Mouse (Mus musculus) E14TG2a.4 (cell line): ENCODE data around the gene Stag1.

Experiments
- H3K27me3 ChIP-seq: 2 replicates; pipeline ENCODE4 v1.6.1; 2014; ENCODE audit warnings: low read length, control low read depth; ENCODE audit not compliant: insufficient read depth
- H3K36me3 ChIP-seq: 2 replicates; pipeline ENCODE4 v1.6.1; 2014; ENCODE audit warnings: low read length, control low read depth; ENCODE audit not compliant: insufficient read depth
- H3K4me1 ChIP-seq: replicated peaks from 2 replicates; pipeline ENCODE4 v1.6.1; 2014; ENCODE audit warnings: low read depth, low read length, control low read depth
- H3K4me3 ChIP-seq: replicated peaks from 2 replicates; pipeline ENCODE4 v1.5.1; 2014; ENCODE audit warnings: mild to moderate bottlenecking, low read length
- H3K9me3 ChIP-seq: 2 replicates; pipeline ENCODE4 v1.6.1; 2014; ENCODE audit warnings: low read length, control low read depth
- CTCF ChIP-seq: conservative IDR thresholded peaks from 2 replicates; pipeline ENCODE4 v1.5.1; 2014; ENCODE audit warnings: low read length
- NANOG ChIP-seq: IDR thresholded peaks from 2 replicates; pipeline ENCODE4 v1.6.1; 2014; ENCODE audit warnings: borderline replicate concordance, low read length, mixed read lengths
- POU5F1 ChIP-seq: IDR thresholded peaks from 2 replicates; pipeline ENCODE4 v1.6.1; 2014; ENCODE audit warnings: low read length, borderline replicate concordance

The Stag1 gene

DNA sequence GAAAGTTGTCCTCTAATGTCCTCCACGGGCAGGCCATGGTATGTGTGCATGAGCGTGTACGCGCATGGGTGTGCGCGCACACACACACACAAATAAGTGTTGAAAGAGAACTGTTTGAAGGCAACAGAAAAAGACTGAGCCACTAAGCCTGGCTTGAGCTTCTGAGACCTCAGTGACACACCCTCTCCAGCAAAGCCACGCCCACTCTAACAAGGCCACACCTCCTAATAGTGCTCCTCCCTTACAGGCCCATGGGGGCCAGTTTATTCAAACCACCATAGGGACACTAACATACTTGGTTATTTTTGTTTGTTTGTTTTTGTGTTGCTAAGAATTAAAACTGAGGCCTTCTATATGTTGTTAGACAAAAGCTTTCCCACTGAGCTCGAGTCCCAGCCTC, 1.3 kb upstream of the Stag1 start:
- H3K4me3 ChIP-seq: no peak overlapping the region
- peaks cover 13% of the 10 kb centered on the region for H3K4me1 ChIP-seq
- peaks cover 17% of the 10 kb centered on the region for H3K27me3 ChIP-seq
- TF ChIP-seq POU5F1 (no peak), NANOG (no peak), CTCF (no peak)
- peaks cover 9% of the 10 kb centered on the region; the same call in 1 of the 2 replicates for H3K9me3 ChIP-seq
- no peaks in the 10 kb centered on the region for H3K36me3 ChIP-seq

- no peak for TF ChIP-seq CTCF
- TF ChIP-seq POU5F1: no peak
- no peak for TF ChIP-seq NANOG
- peaks cover 6% of the 10 kb centered on the region; the same call in 1 of the 2 replicates for H3K9me3 ChIP-seq
- peaks cover 15% of the 10 kb centered on the region; the same call in 1 of the 2 replicates for H3K27me3 ChIP-seq
- no peak overlapping the region for H3K4me3 ChIP-seq
- H3K36me3 ChIP-seq: no peaks in the 10 kb centered on the region
- H3K4me1 ChIP-seq: peaks cover 13% of the 10 kb centered on the region
Observed at GRCm38 (mm10) chr9:100599761-100600328, 2.2 kb downstream of the Stag1 start.

- H3K9me3 ChIP-seq: 0 out of 2 replicates have a peak, but pooled peaks cover under 1% of the 10 kb centered on the region
- no peak overlapping the region for H3K4me3 ChIP-seq
- H3K36me3 ChIP-seq: no peaks in the 10 kb centered on the region
- H3K27me3 ChIP-seq: peaks cover 15% of the 10 kb centered on the region; the same call in 1 of the 2 replicates
- H3K4me1 ChIP-seq: peaks cover 23% of the 10 kb centered on the region
- TF ChIP-seq NANOG: no peak
- no peak for TF ChIP-seq POU5F1
- no peak for TF ChIP-seq CTCF
Observed at GRCm38 (mm10) chr9:100602130-100602529, 4.5 kb downstream of the Stag1 start.

DNA sequence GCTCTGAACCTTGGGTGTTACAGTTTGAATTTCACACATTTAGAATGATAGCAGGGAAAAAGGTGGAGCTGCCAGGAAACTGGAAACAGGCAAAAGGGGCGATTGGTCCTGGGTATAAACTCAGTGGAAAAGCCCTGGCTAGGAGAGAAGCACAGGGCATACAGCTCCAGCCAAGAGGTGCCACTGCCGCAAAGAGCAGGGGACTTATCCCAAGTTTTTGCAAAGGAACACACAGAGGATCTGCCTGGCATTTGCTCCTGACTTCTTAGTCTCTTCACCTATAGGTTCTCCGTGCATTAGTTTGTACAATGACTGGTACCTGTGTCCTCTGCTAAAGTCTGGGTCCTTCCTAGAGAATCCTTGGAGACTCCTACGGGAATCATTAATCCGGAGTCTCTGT, 5.6 kb downstream of the Stag1 start:
- Histone ChIP-seq H3K36me3 (no peaks in the 10 kb centered on the region), H3K9me3 (0 out of 2 replicates have a peak, but pooled peaks cover 4% of the 10 kb centered on the region), H3K4me3 (no peak overlapping the region), H3K27me3 (peaks cover 18% of the 10 kb centered on the region; the same call in 1 of the 2 replicates), H3K4me1 (peaks cover 15% of the 10 kb centered on the region)
- TF ChIP-seq POU5F1 (no peak), CTCF (no peak), NANOG (no peak)

DNA sequence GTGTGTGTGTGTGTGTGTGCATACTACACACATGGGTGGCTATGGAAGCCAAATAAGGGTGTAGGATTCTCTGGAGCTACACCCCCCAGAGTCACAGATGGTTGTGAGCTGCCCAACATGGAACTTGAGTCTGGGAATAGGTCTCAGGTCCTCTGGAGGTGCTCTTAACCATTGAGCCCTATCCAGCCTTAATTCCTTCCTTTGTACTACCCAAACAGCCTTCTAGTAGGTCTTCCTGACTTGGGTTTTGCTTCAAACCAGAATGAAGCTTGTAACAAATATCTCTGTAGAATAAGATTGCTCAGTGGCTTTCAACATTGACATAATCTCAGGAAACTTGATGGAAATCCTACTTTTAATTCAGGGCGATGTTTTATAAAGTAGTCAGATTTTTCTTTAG, 7.9 kb downstream of the Stag1 start:
- Histone ChIP-seq H3K4me3 (no peak overlapping the region), H3K36me3 (no peaks in the 10 kb centered on the region), H3K9me3 (0 out of 2 replicates have a peak, but pooled peaks cover 4% of the 10 kb centered on the region), H3K4me1 (peaks cover 15% of the 10 kb centered on the region), H3K27me3 (peaks cover 18% of the 10 kb centered on the region; the same call in 1 of the 2 replicates)
- TF ChIP-seq NANOG (no peak), CTCF (no peak), POU5F1 (no peak)

DNA sequence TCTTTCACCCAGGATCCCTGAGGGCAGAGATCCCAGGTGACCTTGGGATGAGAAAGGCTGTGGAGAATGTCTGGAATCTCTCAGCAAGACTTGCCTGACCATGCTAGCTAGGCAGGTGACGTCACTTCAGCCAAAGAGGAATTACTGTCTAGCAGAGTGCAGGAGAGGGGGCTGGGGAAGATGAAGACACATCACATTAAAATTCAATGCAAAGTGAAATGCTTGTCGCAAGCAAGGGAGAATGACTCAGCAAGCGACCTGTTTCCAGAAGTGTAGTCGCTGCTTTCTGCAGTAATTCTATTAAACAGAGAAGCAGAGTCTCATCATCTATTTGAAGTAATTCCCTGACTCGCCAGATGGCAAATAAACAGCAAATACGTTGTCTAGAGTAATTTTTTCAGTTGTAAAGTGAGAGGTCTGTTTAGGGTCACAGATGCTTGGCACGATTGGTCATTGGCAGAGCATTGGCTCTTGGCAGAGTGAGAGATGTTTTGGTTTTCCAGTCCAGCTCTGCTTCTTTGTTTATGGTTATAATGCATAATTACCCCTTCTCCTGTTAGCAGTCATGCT, 8.5 kb downstream of the Stag1 start:
- Histone ChIP-seq H3K9me3 (0 out of 2 replicates have a peak, but pooled peaks cover 4% of the 10 kb centered on the region), H3K4me1 (peaks cover 15% of the 10 kb centered on the region)
- TF ChIP-seq NANOG (no peak), CTCF (no peak), POU5F1 (no peak)

DNA sequence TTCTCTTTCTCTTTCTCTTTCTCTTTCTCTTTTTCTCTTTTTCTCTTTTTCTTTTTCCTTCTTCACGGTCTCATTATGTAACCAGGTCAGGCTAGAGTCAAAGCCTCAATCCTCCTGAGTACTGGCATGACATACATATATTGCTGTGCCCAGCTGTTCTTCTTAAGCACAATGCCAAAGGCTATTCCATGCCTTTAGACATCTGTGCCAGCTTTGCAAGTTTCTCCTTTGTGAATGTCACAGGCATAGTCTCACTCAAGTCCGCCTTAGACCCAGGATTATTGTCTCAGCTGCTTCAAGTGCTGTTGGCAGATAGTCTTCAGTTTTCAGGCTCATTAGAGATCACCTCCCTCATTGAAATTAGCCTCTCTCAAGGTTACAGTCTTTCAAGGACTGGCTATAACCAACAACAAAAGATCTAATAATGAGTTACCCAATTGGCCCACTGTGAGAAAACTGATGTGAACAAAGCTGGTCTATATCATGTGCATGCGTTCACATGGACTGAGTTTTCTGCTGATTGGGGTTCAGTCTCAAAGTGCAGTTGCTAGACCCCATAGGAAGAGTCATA, 16.0 kb downstream of the Stag1 start:
- Histone ChIP-seq H3K27me3 (no peaks in the 10 kb centered on the region; the same call in 1 of the 2 replicates), H3K9me3 (no peaks in the 10 kb centered on the region), H3K4me1 (peaks cover 2% of the 10 kb centered on the region; the same call in 1 of the 2 replicates), H3K4me3 (no peak overlapping the region), H3K36me3 (no peaks in the 10 kb centered on the region)
- TF ChIP-seq CTCF: no peak
- TF ChIP-seq POU5F1: no peak
- no peak for TF ChIP-seq NANOG

More for the DNA sequence above, 8.5 kb downstream of the Stag1 start:
- Histone ChIP-seq H3K27me3 (peaks cover 18% of the 10 kb centered on the region; the same call in 1 of the 2 replicates), H3K36me3 (no peaks in the 10 kb centered on the region), H3K4me3 (no peak overlapping the region)

- Histone ChIP-seq H3K9me3 (no peaks in the 10 kb centered on the region), H3K4me3 (no peak overlapping the region), H3K27me3 (no peaks in the 10 kb centered on the region), H3K36me3 (no peaks in the 10 kb centered on the region), H3K4me1 (peaks cover 7% of the 10 kb centered on the region; the same call in 1 of the 2 replicates)
- no peak for TF ChIP-seq POU5F1
- TF ChIP-seq NANOG: no peak
- no peak for TF ChIP-seq CTCF
Observed at GRCm38 (mm10) chr9:100616947-100617346, 19.3 kb downstream of the Stag1 start.
